Mouse (Mus musculus) bone marrow macrophage, adult 2 months (primary cell): ENCODE measurements at regions not wholly inside any gene's neighbourhood (a gene's known extent, or its start where the extent isn't known, plus 50 kb on each side); places are given as distances from the start of the nearest gene placed in this dataset.

Experiments used
- CTCF ChIP-seq: IDR thresholded peaks from 2 replicates; pipeline ENCODE4 v1.5.1; 2012; ENCODE audit warnings: low read depth, mild to moderate bottlenecking, low read length, moderate library complexity
- POLR2A ChIP-seq: IDR thresholded peaks from 2 replicates; pipeline ENCODE4 v1.6.1; 2012; ENCODE audit warnings: mild to moderate bottlenecking, low read depth, low read length, borderline replicate concordance

- TF ChIP-seq CTCF (no peak), POLR2A (no peak)
Measured at GRCm38 (mm10) chr4:35401783-35402182, 175.8 kb upstream of the C9orf72 start.
